ENCODE assay signal across 8 mouse cellular contexts in the genomic region with DNA sequence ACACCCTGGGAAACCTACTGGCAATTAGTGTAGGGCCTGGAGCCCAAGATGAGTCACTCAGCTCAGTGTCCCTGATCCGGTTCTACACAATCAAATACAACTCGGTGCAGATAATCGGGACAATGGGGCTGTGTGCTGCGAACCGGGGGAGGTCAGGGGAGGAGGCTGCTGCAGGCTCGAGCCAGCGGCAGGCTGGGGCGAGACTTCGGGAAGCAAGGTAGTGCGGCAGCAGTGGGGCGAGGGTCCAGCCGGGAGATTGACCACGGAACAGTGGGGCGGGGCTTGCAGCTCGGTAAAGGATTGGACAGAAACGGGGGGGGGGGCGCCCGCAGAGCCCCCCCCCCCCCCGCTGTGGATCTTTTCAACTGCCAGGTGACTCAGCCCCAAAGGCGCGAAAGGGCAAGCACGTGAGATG. TPM values are rescaled to one million over a fixed set of nuclear protein-coding genes. Genes with fewer than 3 reads are reported as not detected.
DNase-seq lines count a peak whose midpoint lies in the region; ATAC-seq lines count a peak whose summit lies in the region.

No protein-coding gene starts in this region.

- peak overlapping the region; percentile 68 for H3K9ac ChIP-seq in embryonic facial prominence, embryonic 12.5 days
- peak overlapping the region; percentile 66 for H3K9ac ChIP-seq in intestine, embryonic 14.5 days (ENCODE audit: low read length)
- no peak overlapping the region for H3K9ac ChIP-seq in liver, embryonic 16.5 days (ENCODE audit: low read depth, low read length)

- H3K27ac ChIP-seq in embryonic facial prominence, embryonic 12.5 days: 0 out of 2 replicates have a peak overlapping the region, but pooled peaks have one; percentile 77
- peak overlapping the region; percentile 5; the same call in 1 of the 2 replicates for H3K27ac ChIP-seq in intestine, embryonic 14.5 days (ENCODE audit: low read depth)
- no peak overlapping the region for H3K27ac ChIP-seq in liver, embryonic 16.5 days (ENCODE audit: low read length)

- H3K4me3 ChIP-seq in erythroblast, embryonic 14.5 days (replicated peaks): peak overlapping the region; percentile 56
- H3K4me3 ChIP-seq in embryonic facial prominence, embryonic 12.5 days: peak overlapping the region; percentile 64
- H3K4me3 ChIP-seq in intestine, embryonic 14.5 days (ENCODE audit: low read depth, low read length): peak overlapping the region; percentile 59
- peak overlapping the region; percentile 59 for H3K4me3 ChIP-seq in liver, embryonic 16.5 days (ENCODE audit: low read depth, low read length)

- peaks cover 9% of the 10 kb centered on the region for H3K36me3 ChIP-seq in erythroblast, embryonic 14.5 days (ENCODE audit: control insufficient read depth)
- peaks cover 25% of the 10 kb centered on the region for H3K36me3 ChIP-seq in embryonic facial prominence, embryonic 12.5 days
- peaks cover 26% of the 10 kb centered on the region for H3K36me3 ChIP-seq in intestine, embryonic 14.5 days (ENCODE audit: control insufficient read depth, insufficient read depth, low read length)
- H3K36me3 ChIP-seq in liver, embryonic 16.5 days (ENCODE audit: control insufficient read depth, insufficient read depth): no peaks in the 10 kb centered on the region

- peaks cover 13% of the 10 kb centered on the region for H3K27me3 ChIP-seq in erythroblast, embryonic 14.5 days (ENCODE audit: control insufficient read depth)
- H3K27me3 ChIP-seq in embryonic facial prominence, embryonic 12.5 days: no peaks in the 10 kb centered on the region
- H3K27me3 ChIP-seq in intestine, embryonic 14.5 days (replicated peaks; ENCODE audit: control insufficient read depth, insufficient read depth, low read length): no peaks in the 10 kb centered on the region
- H3K27me3 ChIP-seq in liver, embryonic 16.5 days (ENCODE audit: control insufficient read depth, insufficient read depth, low read depth, low read length): no peaks in the 10 kb centered on the region

- H3K9me3 ChIP-seq in erythroblast, embryonic 14.5 days (ENCODE audit: control insufficient read depth, low read length): no peaks in the 10 kb centered on the region
- H3K9me3 ChIP-seq in embryonic facial prominence, embryonic 12.5 days: no peaks in the 10 kb centered on the region
- H3K9me3 ChIP-seq in intestine, embryonic 14.5 days (ENCODE audit: control insufficient read depth, low read length): no peaks in the 10 kb centered on the region
- H3K9me3 ChIP-seq in liver, embryonic 16.5 days (replicated peaks; ENCODE audit: control insufficient read depth, low read length): no peaks in the 10 kb centered on the region

- 2% methylated on average over 15 of the region's 22 CpGs for WGBS in embryonic facial prominence, embryonic 12.5 days
- WGBS in intestine, embryonic 14.5 days: under 1% methylated on average over 11 of the region's 22 CpGs
- WGBS in liver, embryonic 16.5 days (ENCODE audit: insufficient replicate concordance): 3% methylated on average over 14 of the region's 22 CpGs

- DNase-seq in ES-CJ7 (ENCODE audit: low read depth, low spot score): peak; percentile 59
- peak; percentile 78 for DNase-seq in intestine, embryonic 14.5 days (ENCODE audit: low spot score)
- peak; percentile 69 for DNase-seq in retina, postnatal 1 day
- DNase-seq in left cerebral cortex, adult 8-10 months (ENCODE audit: low spot score in 2 of 2): no peak

- no peak for ATAC-seq in erythroblast, adult 5-6 weeks (replicated peaks; ENCODE audit: low FRiP score, poor library complexity, severe bottlenecking)
- peak; percentile 44 for ATAC-seq in embryonic facial prominence, embryonic 12.5 days (ENCODE audit: insufficient number of reproducible peaks, insufficient read depth, low FRiP score, low TSS enrichment)
- ATAC-seq in intestine, embryonic 14.5 days (replicated peaks; ENCODE audit: low FRiP score, low TSS enrichment, low read depth): peak; percentile 73
- 0 out of 2 replicates have a peak, but pooled peaks have one; percentile 22 for ATAC-seq in liver, embryonic 16.5 days (ENCODE audit: low read depth)

- peaks cover 12% of the 10 kb centered on the region for H3K4me1 ChIP-seq in erythroblast, embryonic 14.5 days (ENCODE audit: control insufficient read depth)
- peaks cover 24% of the 10 kb centered on the region for H3K4me1 ChIP-seq in embryonic facial prominence, embryonic 12.5 days
- H3K4me1 ChIP-seq in intestine, embryonic 14.5 days (replicated peaks; ENCODE audit: control insufficient read depth, insufficient read depth, low read length): peaks cover 19% of the 10 kb centered on the region; the same call in 1 of the 2 replicates
- H3K4me1 ChIP-seq in liver, embryonic 16.5 days (ENCODE audit: control insufficient read depth, low read depth, low read length): peaks cover 6% of the 10 kb centered on the region

- H3K4me2 ChIP-seq in embryonic facial prominence, embryonic 12.5 days (replicated peaks): peak overlapping the region; percentile 79
- peak overlapping the region; percentile 73 for H3K4me2 ChIP-seq in intestine, embryonic 14.5 days (ENCODE audit: low read length)
- peak overlapping the region; percentile 76 for H3K4me2 ChIP-seq in liver, embryonic 16.5 days (ENCODE audit: low read depth, low read length)

RNA-seq across cellular contexts. Expression of a gene that starts 0.3 kb away (rescaled TPM):
- polyA plus RNA-seq in erythroblast, embryonic 14.5 days (2012): 0.01 TPM in 1 of 2 replicates, not detected in the other
- 0.77 and 1.3 TPM in 2 replicates for total RNA-seq in erythroblast, adult 5-6 weeks (2015; ENCODE audit: low replicate concordance)
- 0.28 and 0.85 TPM in 2 replicates for total RNA-seq in erythroblast, adult 5-6 weeks (2017; ENCODE audit: low replicate concordance)
- 0.88 and 0.92 TPM in 2 replicates for polyA plus RNA-seq in embryonic facial prominence, embryonic 12.5 days (2016; fragmentation: Nextera tagmentation; extraction: Ambion mirVana)
- polyA plus RNA-seq in intestine, embryonic 14.5 days (2014; fragmentation: Nextera tagmentation; extraction: Ambion mirVana): 1.0 and 1.2 TPM in 2 replicates
- 0.05 and 0.07 TPM in 2 replicates for polyA plus RNA-seq in liver, embryonic 16.5 days (2015; fragmentation: Nextera tagmentation; extraction: Ambion mirVana)
- total RNA-seq in left cerebral cortex, adult 8-10 months (2022): under 1 TPM; 0.57 to 0.68 (median 0.64) TPM

RNA-seq across cellular contexts. Expression of a gene that starts 10.3 kb away (rescaled TPM):
- polyA plus RNA-seq in erythroblast, embryonic 14.5 days (2012): 0.13 and 0.24 TPM in 2 replicates
- 1.5 and 2.1 TPM in 2 replicates for total RNA-seq in erythroblast, adult 5-6 weeks (2015; ENCODE audit: low replicate concordance)
- 2.8 TPM in 1 of 2 replicates, not detected in the other for total RNA-seq in erythroblast, adult 5-6 weeks (2017; ENCODE audit: low replicate concordance)
- polyA plus RNA-seq in embryonic facial prominence, embryonic 12.5 days (2016; fragmentation: Nextera tagmentation; extraction: Ambion mirVana): 13.4 and 16.0 TPM in 2 replicates
- polyA plus RNA-seq in intestine, embryonic 14.5 days (2014; fragmentation: Nextera tagmentation; extraction: Ambion mirVana): 5.7 and 6.3 TPM in 2 replicates
- polyA plus RNA-seq in liver, embryonic 16.5 days (2015; fragmentation: Nextera tagmentation; extraction: Ambion mirVana): 1.8 and 2.0 TPM in 2 replicates
- 10 to 100 TPM; 16.4 to 19.4 (median 17.9) TPM for total RNA-seq in left cerebral cortex, adult 8-10 months (2022)

RNA-seq across cellular contexts. Expression of a gene that starts 13.5 kb away (rescaled TPM):
- polyA plus RNA-seq in erythroblast, embryonic 14.5 days (2012): 0.22 and 0.32 TPM in 2 replicates
- total RNA-seq in erythroblast, adult 5-6 weeks (2015; ENCODE audit: low replicate concordance): 14.2 and 20.1 TPM in 2 replicates
- 15.5 and 24.4 TPM in 2 replicates for total RNA-seq in erythroblast, adult 5-6 weeks (2017; ENCODE audit: low replicate concordance)
- polyA plus RNA-seq in embryonic facial prominence, embryonic 12.5 days (2016; fragmentation: Nextera tagmentation; extraction: Ambion mirVana): 9.5 and 10.4 TPM in 2 replicates
- 10.4 and 12.3 TPM in 2 replicates for polyA plus RNA-seq in intestine, embryonic 14.5 days (2014; fragmentation: Nextera tagmentation; extraction: Ambion mirVana)
- 5.0 and 7.0 TPM in 2 replicates for polyA plus RNA-seq in liver, embryonic 16.5 days (2015; fragmentation: Nextera tagmentation; extraction: Ambion mirVana)
- total RNA-seq in left cerebral cortex, adult 8-10 months (2022): 10 to 100 TPM; 11.6 to 18.1 (median 15.7) TPM

RNA-seq across cellular contexts. Expression of a gene that starts 31.0 kb away (rescaled TPM):
- polyA plus RNA-seq in erythroblast, embryonic 14.5 days (2012): 0.07 and 0.09 TPM in 2 replicates
- total RNA-seq in erythroblast, adult 5-6 weeks (2015; ENCODE audit: low replicate concordance): 13.1 and 14.0 TPM in 2 replicates
- 21.1 and 28.6 TPM in 2 replicates for total RNA-seq in erythroblast, adult 5-6 weeks (2017; ENCODE audit: low replicate concordance)
- polyA plus RNA-seq in embryonic facial prominence, embryonic 12.5 days (2016; fragmentation: Nextera tagmentation; extraction: Ambion mirVana): 38.9 and 42.6 TPM in 2 replicates
- 27.4 and 27.5 TPM in 2 replicates for polyA plus RNA-seq in intestine, embryonic 14.5 days (2014; fragmentation: Nextera tagmentation; extraction: Ambion mirVana)
- 7.7 and 8.6 TPM in 2 replicates for polyA plus RNA-seq in liver, embryonic 16.5 days (2015; fragmentation: Nextera tagmentation; extraction: Ambion mirVana)
- total RNA-seq in left cerebral cortex, adult 8-10 months (2022): 10 to 100 TPM; 27.1 to 29.1 (median 27.8) TPM

RNA-seq across cellular contexts. Expression of a gene that starts 31.0 kb away (rescaled TPM):
- 2.2 and 2.3 TPM in 2 replicates for polyA plus RNA-seq in erythroblast, embryonic 14.5 days (2012)
- total RNA-seq in erythroblast, adult 5-6 weeks (2015; ENCODE audit: low replicate concordance): 9.2 and 9.4 TPM in 2 replicates
- total RNA-seq in erythroblast, adult 5-6 weeks (2017; ENCODE audit: low replicate concordance): 3.7 and 3.9 TPM in 2 replicates
- polyA plus RNA-seq in embryonic facial prominence, embryonic 12.5 days (2016; fragmentation: Nextera tagmentation; extraction: Ambion mirVana): 52.6 and 55.3 TPM in 2 replicates
- 52.6 and 55.9 TPM in 2 replicates for polyA plus RNA-seq in intestine, embryonic 14.5 days (2014; fragmentation: Nextera tagmentation; extraction: Ambion mirVana)
- 18.6 and 20.9 TPM in 2 replicates for polyA plus RNA-seq in liver, embryonic 16.5 days (2015; fragmentation: Nextera tagmentation; extraction: Ambion mirVana)
- total RNA-seq in left cerebral cortex, adult 8-10 months (2022): 10 to 100 TPM; 32.9 to 37.1 (median 35.3) TPM

Comparison
In these comparisons a context has a peak if more than half of its experiments do, and no peak if none do; other contexts are left out.
1. DNase-seq: peak in ES-CJ7 (single experiment), intestine, embryonic 14.5 days (single experiment) and retina, postnatal 1 day (single experiment); none in left cerebral cortex, adult 8-10 months (0 of 2).
2. Peak in every context shown above with its lines, with median percentiles within 50 percentile points of each other: H3K4me3 ChIP-seq and H3K4me2 ChIP-seq.